Mouse (Mus musculus) liver, postnatal 0 days (tissue): ENCODE measurements around the gene Fuz.

Experiments used
- CTCF ChIP-seq: sonication (generic); IDR thresholded peaks from 2 replicates; pipeline ENCODE4 v1.5.1; 2016; ENCODE audit warnings: antibody characterized with exemption, low read depth
- EP300 ChIP-seq: IDR thresholded peaks from 2 replicates; pipeline ENCODE4 v1.6.1; 2016; ENCODE audit warnings: antibody characterized with exemption, low read depth, mild to moderate bottlenecking

- no peak for TF ChIP-seq CTCF
- no peak for TF ChIP-seq EP300
These were observed 23.2 kb downstream of the Fuz start for GRCm38 (mm10) chr7:44919127-44919526.
